Mouse (Mus musculus) kidney, adult 11 months (tissue): Measurements from ENCODE around the gene Fhl5.
A peak's percentile ranks its signal among the peaks of the same experiment; 100 is the strongest.
"Not testable (repeated sequence)": the region's sequence is repeated elsewhere in the genome, so short reads cannot be mapped to it uniquely, and the experiment has no call there.

Experiments
- DNase-seq: peaks from one replicate; pipeline ENCODE4 v3.0.0; 2022

The Fhl5 gene

GRCm38 (mm10) chr4:25242776-25243175 lies at the start of gene Fhl5:
Gene Fhl5, minus strand, starts transcription at chr4:25242876.
- no peak for DNase-seq

DNA sequence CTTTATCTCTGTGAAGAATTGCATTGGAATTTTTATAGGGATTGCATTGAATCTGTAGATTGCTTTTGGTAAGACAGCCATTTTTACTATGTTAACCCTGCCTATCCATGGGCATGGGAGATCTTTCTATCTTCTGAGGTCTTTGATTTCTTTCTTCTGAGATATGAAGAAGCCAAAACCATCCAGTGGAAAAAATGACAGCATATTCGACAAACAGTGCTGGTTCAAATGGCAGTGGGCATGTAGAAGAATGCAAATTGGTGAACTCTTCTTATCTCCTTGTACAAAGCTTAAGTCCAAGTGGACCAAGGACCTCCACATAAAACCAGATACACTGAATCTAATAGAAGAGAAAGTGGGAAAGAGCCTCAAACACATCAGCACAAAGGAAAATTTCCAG lies 42.3 kb upstream of the Fhl5 start:
- DNase-seq = not testable (repeated sequence)

- DNase-seq = peak; percentile 95
Observed at GRCm38 (mm10) chr4:25281671-25282038, 39.0 kb upstream of the Fhl5 start, which contains the start of gene Ufl1. Gene Ufl1, minus strand, starts transcription at chr4:25281821.

DNA sequence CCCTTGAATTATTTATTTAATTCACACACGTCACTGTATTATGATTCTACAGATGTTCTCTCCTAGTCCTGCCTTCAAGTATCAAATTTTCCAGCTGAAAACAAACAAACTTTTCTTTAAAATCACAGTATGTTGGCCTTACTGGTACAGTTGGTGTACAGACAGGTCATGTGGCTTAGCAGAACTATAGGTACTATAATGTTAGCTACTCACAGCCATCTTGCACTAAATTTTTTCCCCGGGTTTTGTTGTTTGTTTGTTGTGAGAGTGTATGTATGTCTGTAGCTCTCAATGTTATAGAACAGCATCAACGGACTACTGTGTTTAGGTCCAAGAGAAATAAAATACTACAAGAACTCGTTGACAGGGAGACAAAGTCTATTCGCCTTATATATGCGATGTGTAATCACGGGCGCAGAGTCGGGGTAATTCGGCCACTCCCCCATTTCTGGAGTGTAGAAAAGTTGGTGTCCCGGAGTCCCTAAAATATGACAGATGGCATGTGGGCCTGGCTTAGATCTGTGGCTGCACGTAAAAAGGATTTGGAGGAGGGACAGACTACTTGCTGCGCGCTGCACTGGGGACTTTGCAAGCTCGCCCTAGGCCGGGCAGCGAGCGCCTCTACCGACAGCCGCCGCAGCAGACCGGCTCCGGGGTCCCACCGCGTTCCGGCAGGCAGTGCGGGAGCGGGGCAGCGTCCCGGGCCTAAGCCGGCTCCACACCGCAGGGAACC lies 38.4 kb upstream of the Fhl5 start:
- DNase-seq = no peak

- no peak for DNase-seq
Observed at GRCm38 (mm10) chr4:25272861-25273627, 30.4 kb upstream of the Fhl5 start.

GRCm38 (mm10) chr4:25271926-25272325 lies 29.2 kb upstream of the Fhl5 start:
- DNase-seq = no peak

DNA sequence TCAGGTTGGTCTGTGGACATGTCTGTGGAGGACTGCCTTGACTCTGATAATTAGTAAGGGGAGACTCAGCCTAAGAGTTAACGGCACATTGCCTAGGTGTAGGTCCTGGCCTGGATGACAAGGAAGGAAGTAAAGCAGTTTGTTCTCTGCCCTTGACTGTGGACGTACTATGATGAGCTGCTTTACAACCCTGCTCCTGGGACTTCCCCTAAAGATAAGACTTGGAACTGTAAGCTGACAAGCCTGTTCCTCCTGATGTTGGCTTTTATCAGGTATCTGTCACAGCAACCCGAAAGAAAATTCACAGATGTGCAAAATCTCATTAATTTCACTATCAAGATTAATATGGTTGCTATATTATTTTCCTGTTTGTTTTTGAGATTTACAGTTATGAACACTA lies 24.5 kb upstream of the Fhl5 start:
- no peak for DNase-seq

DNA sequence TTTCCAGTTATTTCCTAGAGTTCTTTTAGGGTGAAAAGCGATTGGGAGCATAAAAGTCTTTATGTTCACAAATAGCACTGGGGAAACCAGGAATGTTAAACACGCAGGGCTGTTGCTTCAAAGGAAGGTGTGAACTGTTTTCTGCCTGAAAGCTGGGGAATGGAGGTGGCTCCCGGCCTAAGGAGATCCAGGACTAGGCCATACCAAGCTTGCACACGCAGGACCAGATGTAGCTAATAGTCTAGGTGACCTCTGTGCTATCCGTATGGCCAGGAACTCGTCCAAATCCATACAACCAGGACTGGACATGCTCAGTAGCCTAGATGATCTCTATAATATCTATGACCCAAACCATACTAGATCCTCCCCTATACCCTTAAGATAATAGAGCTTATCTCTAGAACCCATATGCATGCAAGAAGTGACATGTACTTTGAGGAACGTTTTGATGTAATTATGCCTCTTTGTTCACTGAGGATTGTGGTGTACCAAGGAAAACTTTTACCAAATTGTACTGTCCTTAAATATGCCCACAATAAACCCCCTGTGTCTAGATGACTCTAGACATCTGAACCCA lies 15.2 kb upstream of the Fhl5 start:
- DNase-seq = no peak

- not testable (repeated sequence) for DNase-seq
Observed at GRCm38 (mm10) chr4:25235663-25236062, 7.0 kb downstream of the Fhl5 start.

GRCm38 (mm10) chr4:25233767-25234166 lies 8.9 kb downstream of the Fhl5 start:
- DNase-seq = not testable (repeated sequence)

DNA sequence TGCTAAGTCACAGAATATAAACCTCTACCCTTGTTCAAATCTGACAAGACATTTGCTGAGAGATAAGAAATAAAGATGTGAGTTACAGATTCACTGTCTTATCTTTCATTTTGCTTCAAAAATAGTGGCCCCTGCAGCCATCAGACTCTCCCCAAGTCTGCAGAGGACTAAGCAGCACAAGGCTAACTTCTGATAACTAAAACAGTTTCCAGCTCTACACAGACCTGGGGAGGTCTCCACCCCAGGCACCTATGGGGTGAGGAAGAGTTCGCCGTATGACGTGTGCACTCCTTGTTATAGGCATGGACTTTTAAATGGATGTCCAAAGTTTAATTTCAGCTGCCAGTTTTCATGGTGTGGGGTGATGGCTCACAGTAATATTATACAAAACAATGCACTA lies 10.1 kb downstream of the Fhl5 start:
- DNase-seq = no peak

GRCm38 (mm10) chr4:25227527-25227926 lies 15.1 kb downstream of the Fhl5 start:
- no peak for DNase-seq

DNA sequence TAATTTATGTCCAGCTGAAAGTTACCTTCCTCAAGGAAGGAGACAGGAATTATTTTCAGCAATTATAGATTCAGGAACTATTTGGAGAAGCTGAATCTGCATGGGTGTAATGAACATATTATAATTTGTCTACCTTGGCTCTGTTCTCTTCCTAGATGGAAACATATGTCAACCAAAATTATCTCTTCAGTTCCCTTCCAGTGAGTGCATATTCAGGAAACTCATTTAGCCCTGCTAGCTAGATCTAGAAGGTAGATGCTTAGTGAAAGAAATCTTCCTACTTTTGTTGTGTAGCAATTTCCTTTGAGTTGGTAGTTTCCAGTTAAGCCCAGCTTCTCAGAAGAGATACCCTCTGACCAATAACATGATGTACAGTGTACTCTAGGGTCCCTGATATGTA lies 20.7 kb downstream of the Fhl5 start:
- DNase-seq = no peak

GRCm38 (mm10) chr4:25213451-25213850 lies 29.2 kb downstream of the Fhl5 start:
- DNase-seq = no peak

GRCm38 (mm10) chr4:25206166-25206565 lies 36.5 kb downstream of the Fhl5 start:
- no peak for DNase-seq

- DNase-seq = no peak
Observed at GRCm38 (mm10) chr4:25197310-25197709, 45.4 kb downstream of the Fhl5 start.

- DNase-seq = no peak
Observed at GRCm38 (mm10) chr4:25179617-25180208, 63.0 kb downstream of the Fhl5 start.
